Mouse (Mus musculus): ENCODE results near the gene Rab6a. TPM values are rescaled to one million over a fixed set of nuclear protein-coding genes. Genes with fewer than 3 reads are reported as not detected.

The Rab6a gene
- polyA plus RNA-seq, 1 experiment from 2014 or later, result 287 TPM

DNA sequence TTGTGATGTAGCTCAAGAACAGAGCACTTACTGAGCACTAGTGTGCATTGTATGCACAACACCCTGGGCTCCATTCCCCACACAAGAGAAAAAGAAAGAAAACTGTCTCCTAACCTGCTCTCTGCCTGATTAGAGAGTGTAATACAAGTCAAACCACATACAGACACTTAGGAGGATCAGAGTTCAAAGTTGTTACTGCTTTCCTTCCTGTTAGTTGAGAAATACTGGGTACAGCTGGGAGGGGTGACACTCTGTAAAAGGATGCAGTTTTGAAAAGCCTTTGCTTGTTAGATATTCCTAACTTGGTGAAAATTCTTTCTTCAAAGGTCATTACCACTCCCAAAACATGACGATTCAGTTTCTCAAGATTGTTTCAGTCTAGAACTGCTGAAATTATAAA is 17.4 kb upstream of the Rab6a start:
- Histone ChIP-seq H3K9me3 (replicated peaks) (no peaks in the 10 kb centered on the region), H3K4me3 (replicated peaks) (no peak overlapping the region), H3K27me3 (replicated peaks) (no peaks in the 10 kb centered on the region), H3K9ac (replicated peaks) (no peak overlapping the region), H3K4me2 (no peak overlapping the region), H3K27ac (replicated peaks) (no peak overlapping the region), H3K36me3 (no peaks in the 10 kb centered on the region), H3K4me1 (0 out of 2 replicates have a peak, but pooled peaks cover 7% of the 10 kb centered on the region)
- no peak for ATAC-seq (ENCODE audit: low FRiP score)
- 75% methylated on average over 1 of the region's 1 CpGs for WGBS

DNA sequence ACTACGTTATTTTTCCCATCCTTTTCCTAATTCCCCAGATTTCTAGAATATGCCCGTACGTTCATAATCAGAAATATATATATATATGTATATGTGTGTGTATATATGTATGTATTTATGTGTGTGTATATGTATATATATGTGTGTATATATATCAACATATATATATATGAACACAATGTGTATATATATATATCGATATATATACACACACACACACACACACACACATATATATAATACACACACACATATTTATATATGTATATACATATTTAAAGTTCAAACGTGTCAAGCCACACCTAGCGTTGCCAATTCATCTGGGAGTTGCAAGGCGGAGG is 16.7 kb upstream of the Rab6a start:
- Histone ChIP-seq H3K36me3 (no peaks in the 10 kb centered on the region), H3K4me3 (replicated peaks) (peak overlapping the region; percentile 50), H3K27ac (replicated peaks) (peak overlapping the region; percentile 91), H3K9ac (replicated peaks) (peak overlapping the region; percentile 62), H3K4me2 (peak overlapping the region; percentile 65), H3K27me3 (replicated peaks) (no peaks in the 10 kb centered on the region), H3K4me1 (0 out of 2 replicates have a peak, but pooled peaks cover 7% of the 10 kb centered on the region), H3K9me3 (replicated peaks) (no peaks in the 10 kb centered on the region)
- WGBS, result 46% methylated on average over 7 of the region's 7 CpGs
- no peak for ATAC-seq (ENCODE audit: low FRiP score)

DNA sequence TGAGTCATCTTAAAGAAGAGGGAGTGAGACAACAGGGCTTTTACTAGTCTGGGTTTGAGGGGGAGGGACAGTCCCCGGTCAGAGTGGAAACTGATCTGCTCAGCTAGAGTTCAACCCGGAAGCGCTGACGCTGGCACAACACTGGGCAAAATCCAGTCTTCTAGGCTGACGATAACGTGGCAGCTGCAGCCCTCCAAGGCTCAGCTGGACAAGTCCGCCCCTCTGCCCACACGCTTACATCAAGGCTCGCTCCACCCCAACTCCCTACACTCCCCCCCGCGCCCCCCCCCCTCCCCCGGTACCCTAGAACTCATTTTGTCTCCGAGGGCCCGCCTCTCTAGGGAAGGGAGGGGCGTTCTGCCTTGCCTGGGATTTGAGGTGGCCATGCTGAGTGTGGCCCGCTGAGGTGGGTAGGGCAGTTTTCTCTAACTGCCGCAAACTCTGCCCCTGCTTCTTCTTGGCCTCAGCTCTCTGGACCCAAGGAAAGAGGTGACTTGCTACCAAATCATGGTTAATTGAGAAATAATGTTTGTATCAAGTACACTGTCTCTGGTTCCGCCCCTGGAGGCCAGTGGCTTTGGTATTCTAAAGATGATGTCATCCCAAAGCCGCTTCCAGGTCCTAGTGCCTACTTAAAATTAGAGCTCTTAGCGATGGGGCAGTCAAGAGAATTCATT is 16.2 kb upstream of the Rab6a start:
- H3K27me3 ChIP-seq (replicated peaks), result no peaks in the 10 kb centered on the region
- peak overlapping the region; percentile 50 for H3K4me3 ChIP-seq (replicated peaks)
- H3K36me3 ChIP-seq, result no peaks in the 10 kb centered on the region
- 0 out of 2 replicates have a peak, but pooled peaks cover 7% of the 10 kb centered on the region for H3K4me1 ChIP-seq
- H3K27ac ChIP-seq (replicated peaks), result peak overlapping the region; percentile 91
- 0% methylated on average over 17 of the region's 20 CpGs for whole genome bisulfite sequencing
- ATAC-seq (ENCODE audit: low FRiP score), result peak; percentile 96
- peak overlapping the region; percentile 65 for H3K4me2 ChIP-seq
- H3K9ac ChIP-seq (replicated peaks), result peak overlapping the region; percentile 62
- H3K9me3 ChIP-seq (replicated peaks), result no peaks in the 10 kb centered on the region

DNA sequence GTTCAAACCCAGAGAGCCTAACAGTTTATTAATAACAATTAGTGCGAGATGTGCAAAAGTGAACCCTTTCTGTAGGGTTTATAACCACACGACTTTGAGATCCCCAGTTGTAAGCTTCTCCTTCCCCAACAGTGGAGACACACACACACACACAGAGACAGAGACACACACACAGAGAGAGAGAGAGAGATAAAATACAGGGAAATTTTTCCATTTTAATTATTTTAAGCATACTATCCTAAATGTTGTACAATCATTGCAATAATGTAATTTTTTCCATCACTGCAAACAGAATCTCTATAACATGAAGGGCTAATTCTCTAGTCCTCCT is 15.7 kb upstream of the Rab6a start:
- Histone ChIP-seq H3K27ac (replicated peaks) (peak overlapping the region; percentile 91), H3K9me3 (replicated peaks) (no peaks in the 10 kb centered on the region), H3K9ac (replicated peaks) (peak overlapping the region; percentile 62; the same call in 1 of the 2 replicates), H3K27me3 (replicated peaks) (no peaks in the 10 kb centered on the region), H3K36me3 (no peaks in the 10 kb centered on the region), H3K4me2 (peak overlapping the region; percentile 65), H3K4me3 (replicated peaks) (peak overlapping the region; percentile 50), H3K4me1 (0 out of 2 replicates have a peak, but pooled peaks cover 7% of the 10 kb centered on the region)
- no peak; the same call in 1 of the 2 replicates for ATAC-seq (ENCODE audit: low FRiP score)
- 8% methylated on average over 2 of the region's 2 CpGs for WGBS

DNA sequence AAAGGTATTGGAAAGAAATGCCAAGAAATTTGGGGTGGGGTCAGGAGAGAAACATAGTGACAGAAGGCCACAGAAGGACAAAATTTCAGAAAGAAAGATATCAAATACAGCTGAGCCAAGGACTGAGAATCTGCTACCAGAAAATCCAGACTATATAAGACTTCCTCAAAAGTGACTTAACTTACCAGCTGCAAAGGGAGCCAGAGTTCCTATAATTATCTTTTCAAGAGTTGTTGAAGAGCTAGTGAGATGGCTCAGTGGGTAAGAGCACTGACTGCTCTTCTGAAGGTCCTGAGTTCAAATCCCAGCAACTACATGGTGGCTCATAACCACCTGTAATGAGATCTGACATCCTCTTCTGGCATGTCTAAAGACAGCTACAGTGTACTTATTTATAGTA is 13.9 kb upstream of the Rab6a start:
- H3K4me3 ChIP-seq (replicated peaks), result no peak overlapping the region
- 0 out of 2 replicates have a peak, but pooled peaks cover 7% of the 10 kb centered on the region for H3K4me1 ChIP-seq
- H3K9ac ChIP-seq (replicated peaks), result no peak overlapping the region
- no peak overlapping the region for H3K27ac ChIP-seq (replicated peaks)
- H3K9me3 ChIP-seq (replicated peaks), result no peaks in the 10 kb centered on the region
- H3K4me2 ChIP-seq, result no peak overlapping the region
- no peaks in the 10 kb centered on the region for H3K27me3 ChIP-seq (replicated peaks)
- H3K36me3 ChIP-seq, result no peaks in the 10 kb centered on the region
- ATAC-seq (ENCODE audit: low FRiP score), result no peak

DNA sequence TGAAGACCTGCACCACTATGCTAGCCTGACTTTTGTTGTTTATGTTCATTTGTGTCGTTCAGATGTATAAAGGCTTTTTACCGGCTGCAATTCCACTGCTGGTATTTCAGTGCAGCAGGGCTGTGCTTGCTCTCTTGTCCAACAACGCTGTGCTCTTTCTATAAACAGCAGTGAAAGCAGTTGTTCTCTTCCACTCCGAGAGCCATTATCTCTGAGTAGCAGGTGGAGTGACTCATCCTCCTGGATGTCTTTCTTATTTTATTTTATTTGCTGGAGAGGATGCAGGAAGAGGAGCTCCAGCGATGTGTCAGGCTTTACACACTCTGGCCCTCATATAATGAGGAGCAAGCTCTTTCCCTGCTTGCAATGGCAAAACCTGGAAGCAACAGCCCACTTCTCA is 7.0 kb upstream of the Rab6a start:
- no peak overlapping the region for H3K4me2 ChIP-seq
- 84% methylated on average over 5 of the region's 5 CpGs for WGBS
- no peak overlapping the region for H3K9ac ChIP-seq (replicated peaks)
- H3K27ac ChIP-seq (replicated peaks), result no peak overlapping the region
- no peaks in the 10 kb centered on the region for H3K9me3 ChIP-seq (replicated peaks)
- no peak overlapping the region for H3K4me3 ChIP-seq (replicated peaks)
- 0 out of 2 replicates have a peak, but pooled peaks cover 4% of the 10 kb centered on the region for H3K27me3 ChIP-seq (replicated peaks)
- H3K4me1 ChIP-seq, result no peaks in the 10 kb centered on the region
- no peaks in the 10 kb centered on the region for H3K36me3 ChIP-seq
- ATAC-seq (ENCODE audit: low FRiP score), result no peak

DNA sequence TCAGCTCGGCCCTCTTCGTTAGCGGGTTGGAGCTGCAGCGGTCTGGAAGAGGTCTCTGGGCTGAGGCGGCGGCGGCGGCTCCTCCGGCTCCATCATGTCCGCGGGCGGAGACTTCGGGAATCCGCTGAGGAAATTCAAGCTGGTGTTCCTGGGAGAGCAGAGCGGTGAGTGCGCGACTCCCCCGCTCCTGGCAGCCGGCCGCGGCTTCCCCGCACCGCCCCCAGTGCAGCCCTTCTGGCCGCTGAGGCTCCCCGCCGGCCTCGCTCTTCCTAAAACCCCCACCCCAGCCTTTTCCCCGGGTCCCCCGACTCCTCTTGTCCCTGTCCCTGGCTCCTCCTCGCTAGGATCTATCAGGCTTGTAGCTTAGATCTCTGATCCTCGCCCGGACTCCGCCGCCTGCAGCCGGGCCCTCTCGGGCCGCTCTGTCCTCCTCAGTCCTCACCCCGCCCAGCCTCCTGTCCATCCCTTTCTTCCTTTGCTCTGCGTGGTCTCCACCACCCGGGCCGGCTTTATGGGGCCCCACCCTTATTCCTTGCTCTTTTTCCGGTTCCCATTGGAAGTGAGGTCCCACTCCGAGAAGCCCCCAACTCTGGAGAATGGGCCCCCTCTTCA is 1.0 kb downstream of the Rab6a start, which contains the start of gene Mrpl48:
TSS of gene Mrpl48 (minus strand) at position 172 of the 612 bp plus-strand sequence.
- Histone ChIP-seq H3K9ac (replicated peaks) (peak within 1 kb of the TSS; percentile 100), H3K4me3 (replicated peaks) (peak within 1 kb of the TSS; percentile 99), H3K27ac (replicated peaks) (peak within 1 kb of the TSS; percentile 99), H3K36me3 (no peaks in the 10 kb centered on the region), H3K4me1 (peaks cover 19% of the 10 kb centered on the region), H3K4me2 (peak within 1 kb of the TSS; percentile 70), H3K27me3 (replicated peaks) (0 out of 2 replicates have a peak, but pooled peaks cover 4% of the 10 kb centered on the region), H3K9me3 (replicated peaks) (no peaks in the 10 kb centered on the region)
- ATAC-seq (ENCODE audit: low FRiP score), result peak; percentile 37
- WGBS, result under 1% methylated on average over 42 of the region's 43 CpGs

DNA sequence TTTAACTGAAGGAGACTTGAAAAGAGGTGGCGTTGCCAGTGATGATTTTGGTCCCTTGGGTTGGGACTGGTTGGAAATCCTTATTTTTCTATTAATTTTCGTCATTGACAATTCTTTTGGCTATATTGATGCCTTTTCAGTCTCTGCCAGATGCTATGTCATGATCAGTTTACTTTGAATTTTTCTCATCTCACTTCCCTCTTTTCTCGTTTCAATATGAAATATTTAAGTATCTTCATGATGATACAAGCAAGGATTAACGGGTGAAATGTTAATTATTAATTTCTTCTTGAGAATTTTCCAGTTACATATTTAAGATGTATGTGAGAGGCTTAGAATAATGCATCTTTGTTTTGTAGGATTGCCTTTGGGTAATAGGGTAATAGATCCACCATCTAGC is 1.7 kb downstream of the Rab6a start:
- Histone ChIP-seq H3K27ac (replicated peaks) (peak overlapping the region; percentile 99), H3K9me3 (replicated peaks) (no peaks in the 10 kb centered on the region), H3K9ac (replicated peaks) (peak overlapping the region; percentile 100), H3K4me2 (peak overlapping the region; percentile 59), H3K4me1 (peaks cover 19% of the 10 kb centered on the region), H3K27me3 (replicated peaks) (0 out of 2 replicates have a peak, but pooled peaks cover 4% of the 10 kb centered on the region), H3K36me3 (no peaks in the 10 kb centered on the region), H3K4me3 (replicated peaks) (peak overlapping the region; percentile 99)
- no peak for ATAC-seq (ENCODE audit: low FRiP score)
- WGBS, result 17% methylated on average over 4 of the region's 4 CpGs

DNA sequence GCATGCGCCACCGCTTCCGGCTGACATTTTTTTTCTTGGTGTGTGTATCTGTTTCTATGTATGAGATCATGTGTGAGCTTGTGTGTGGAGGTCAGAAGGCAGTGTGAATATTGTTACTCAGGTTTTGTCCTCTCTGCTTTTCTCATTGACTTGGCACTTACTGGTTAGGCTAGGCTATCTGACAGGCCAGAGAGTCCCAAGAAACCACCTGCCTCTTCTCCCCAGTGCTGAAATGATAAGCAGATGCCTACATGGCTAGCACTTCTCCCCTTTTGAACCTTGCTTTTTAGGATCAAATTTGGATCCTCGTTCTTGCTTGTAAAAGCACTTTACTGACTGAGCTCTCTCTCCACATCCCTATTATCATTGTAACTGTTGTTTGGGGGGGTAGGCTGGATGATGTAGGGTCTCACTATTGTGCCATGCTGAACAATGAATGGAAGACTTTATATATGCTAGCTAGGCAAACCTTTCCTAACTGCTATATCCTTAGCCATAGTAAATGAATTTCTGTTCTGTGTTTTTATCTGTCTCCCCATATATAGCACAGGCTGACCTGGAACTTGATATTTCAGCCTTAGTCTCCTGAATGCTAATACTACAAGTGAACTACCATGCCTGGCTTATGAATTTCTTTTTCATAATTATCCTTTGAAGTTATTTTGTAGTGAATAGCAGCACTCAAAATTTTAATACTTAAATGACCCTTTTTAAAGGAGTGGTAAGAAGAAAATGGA is 9.1 kb downstream of the Rab6a start:
- H3K36me3 ChIP-seq, result no peaks in the 10 kb centered on the region
- no peak overlapping the region for H3K4me2 ChIP-seq
- no peaks in the 10 kb centered on the region for H3K9me3 ChIP-seq (replicated peaks)
- 90% methylated on average over 4 of the region's 4 CpGs for WGBS
- H3K4me3 ChIP-seq (replicated peaks), result no peak overlapping the region
- no peak for ATAC-seq (ENCODE audit: low FRiP score)
- H3K9ac ChIP-seq (replicated peaks), result no peak overlapping the region
- H3K27me3 ChIP-seq (replicated peaks), result no peaks in the 10 kb centered on the region
- H3K4me1 ChIP-seq, result 0 out of 2 replicates have a peak, but pooled peaks cover 6% of the 10 kb centered on the region
- no peak overlapping the region for H3K27ac ChIP-seq (replicated peaks)

DNA sequence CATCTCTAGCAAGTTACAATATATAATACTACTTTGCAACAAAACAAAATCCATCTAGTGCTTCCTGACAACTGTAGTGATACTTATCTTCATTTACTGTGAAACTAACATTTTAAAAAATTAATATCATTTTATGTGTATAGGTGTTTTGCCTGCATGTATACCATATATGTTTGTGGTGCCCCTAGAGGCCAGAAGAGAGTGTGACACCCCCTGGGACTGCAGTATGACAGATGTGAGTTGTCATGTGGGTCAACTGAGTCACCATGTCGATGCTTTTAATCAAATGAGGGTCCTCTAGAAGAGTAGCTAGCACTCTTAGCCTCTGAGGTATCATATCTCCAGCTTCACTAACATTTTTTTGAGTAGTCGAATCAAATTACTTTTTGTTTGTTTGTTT is 15.1 kb downstream of the Rab6a start:
- Histone ChIP-seq H3K4me2 (no peak overlapping the region), H3K36me3 (no peaks in the 10 kb centered on the region), H3K4me1 (peaks cover 6% of the 10 kb centered on the region; the same call in 1 of the 2 replicates), H3K27ac (replicated peaks) (no peak overlapping the region), H3K4me3 (replicated peaks) (no peak overlapping the region), H3K27me3 (replicated peaks) (no peaks in the 10 kb centered on the region), H3K9ac (replicated peaks) (no peak overlapping the region), H3K9me3 (replicated peaks) (no peaks in the 10 kb centered on the region)
- WGBS, result 89% methylated on average over 2 of the region's 2 CpGs
- no peak for ATAC-seq (ENCODE audit: low FRiP score)

DNA sequence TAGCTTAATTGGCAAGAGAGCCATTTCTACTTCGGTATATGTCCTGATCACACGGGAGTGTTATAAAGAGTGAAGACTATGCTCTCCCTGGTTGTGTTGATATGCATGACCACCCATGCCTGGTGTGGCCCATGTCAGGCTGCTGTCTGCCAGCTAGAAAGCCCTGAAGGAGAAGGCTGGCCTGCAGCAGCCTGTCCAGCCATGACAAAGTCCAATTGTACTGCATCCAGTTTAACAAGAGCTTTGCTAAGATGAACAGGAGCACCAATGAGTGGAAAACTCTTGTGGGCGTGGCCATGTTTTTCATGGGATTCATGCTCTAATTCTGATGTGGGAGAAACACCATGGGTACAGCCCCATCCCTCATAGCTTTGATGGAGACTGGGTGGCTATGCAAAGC is 17.3 kb downstream of the Rab6a start:
- ATAC-seq (ENCODE audit: low FRiP score), result no peak
- Histone ChIP-seq H3K9ac (replicated peaks) (no peak overlapping the region), H3K4me3 (replicated peaks) (no peak overlapping the region), H3K27me3 (replicated peaks) (no peaks in the 10 kb centered on the region), H3K4me2 (no peak overlapping the region), H3K9me3 (replicated peaks) (no peaks in the 10 kb centered on the region), H3K4me1 (peaks cover 6% of the 10 kb centered on the region; the same call in 1 of the 2 replicates), H3K27ac (replicated peaks) (no peak overlapping the region), H3K36me3 (0 out of 2 replicates have a peak, but pooled peaks cover 7% of the 10 kb centered on the region)
- WGBS, result 65% methylated on average over 3 of the region's 3 CpGs
